9 mouse cellular contexts compared by ENCODE assay signal in the genomic region with DNA sequence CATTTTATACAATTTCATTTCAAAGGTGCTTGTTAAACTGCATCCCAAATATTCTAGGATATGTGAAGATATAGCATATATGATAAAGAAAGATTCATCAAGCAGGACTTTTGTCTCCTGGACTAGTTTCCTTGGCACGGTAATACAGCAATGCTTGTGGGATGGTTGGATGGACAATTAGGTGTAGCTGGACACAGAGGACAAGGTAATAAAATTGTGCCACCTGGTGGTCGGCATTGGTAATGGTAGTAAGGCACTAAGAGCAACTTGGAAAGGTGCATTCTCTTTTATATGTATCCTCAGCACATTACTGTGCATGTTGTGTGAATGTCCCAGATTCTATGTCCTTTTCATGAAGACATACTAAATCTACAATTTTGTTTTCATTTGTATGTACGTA. TPM values are rescaled to one million over a fixed set of nuclear protein-coding genes. Genes with fewer than 3 reads are reported as not detected.
DNase-seq lines count a peak whose midpoint lies in the region; ATAC-seq lines count a peak whose summit lies in the region.
"Had no signal": no experiment of that assay in that cellular context is flagged by ENCODE, and none has a peak within 500 bp of the region (broad histone marks: within the 10 kb centered on the region; RNA-seq: fewer than 3 reads in every experiment).

No protein-coding gene starts in this region.

- H3K36me3 ChIP-seq in intestine, embryonic 14.5 days (ENCODE audit: control insufficient read depth, insufficient read depth, low read length) = no peaks in the 10 kb centered on the region
- no peaks in the 10 kb centered on the region for H3K36me3 ChIP-seq in intestine, embryonic 16.5 days (ENCODE audit: control insufficient read depth, insufficient read depth, low read length)
- H3K36me3 ChIP-seq in kidney, embryonic 14.5 days (ENCODE audit: control insufficient read depth, insufficient read depth, low read length) = no peaks in the 10 kb centered on the region
- no peaks in the 10 kb centered on the region for H3K36me3 ChIP-seq in limb, embryonic 11.5 days (ENCODE audit: control insufficient read depth, insufficient read depth, low read length)
- no peaks in the 10 kb centered on the region for H3K36me3 ChIP-seq in stomach, embryonic 16.5 days (ENCODE audit: control insufficient read depth, insufficient read depth, low read length)

- H3K27me3 ChIP-seq in intestine, embryonic 14.5 days (replicated peaks; ENCODE audit: control insufficient read depth, insufficient read depth, low read length) = no peaks in the 10 kb centered on the region
- H3K27me3 ChIP-seq in intestine, embryonic 16.5 days (replicated peaks; ENCODE audit: control insufficient read depth, insufficient read depth, low read length) = no peaks in the 10 kb centered on the region
- no peaks in the 10 kb centered on the region for H3K27me3 ChIP-seq in kidney, embryonic 14.5 days (ENCODE audit: control insufficient read depth, insufficient read depth, low read length)
- no peaks in the 10 kb centered on the region for H3K27me3 ChIP-seq in limb, embryonic 11.5 days (ENCODE audit: control insufficient read depth, insufficient read depth, low read length)
- H3K27me3 ChIP-seq in stomach, embryonic 16.5 days (ENCODE audit: control insufficient read depth, insufficient read depth, low read length) = no peaks in the 10 kb centered on the region

- H3K4me1 ChIP-seq in intestine, embryonic 14.5 days (replicated peaks; ENCODE audit: control insufficient read depth, insufficient read depth, low read length) = no peaks in the 10 kb centered on the region
- H3K4me1 ChIP-seq in intestine, embryonic 16.5 days (ENCODE audit: control insufficient read depth, insufficient read depth, low read length) = no peaks in the 10 kb centered on the region
- H3K4me1 ChIP-seq in kidney, embryonic 14.5 days (ENCODE audit: control insufficient read depth, insufficient read depth, low read length) = no peaks in the 10 kb centered on the region
- H3K4me1 ChIP-seq in limb, embryonic 11.5 days (ENCODE audit: control insufficient read depth, insufficient read depth, low read length) = no peaks in the 10 kb centered on the region
- no peaks in the 10 kb centered on the region for H3K4me1 ChIP-seq in stomach, embryonic 16.5 days (ENCODE audit: control insufficient read depth, insufficient read depth, low read length)

- no peak overlapping the region for H3K4me3 ChIP-seq in intestine, embryonic 14.5 days (ENCODE audit: low read depth, low read length)
- H3K4me3 ChIP-seq in intestine, embryonic 16.5 days (ENCODE audit: low read length) = no peak overlapping the region
- no peak overlapping the region for H3K4me3 ChIP-seq in kidney, embryonic 14.5 days (ENCODE audit: low read length)
- no peak overlapping the region for H3K4me3 ChIP-seq in limb, embryonic 11.5 days (ENCODE audit: low read depth, low read length)
- H3K4me3 ChIP-seq in stomach, embryonic 16.5 days (replicated peaks; ENCODE audit: low read length) = no peak overlapping the region
- H3K4me3 ChIP-seq: myocyte had no signal

- DNase-seq in intestine, embryonic 14.5 days (ENCODE audit: low spot score) = peak; percentile 89
- DNase-seq in cerebellum, adult 9-10 months = peak; percentile 73
- peak; percentile 16 to 50 for DNase-seq in frontal cortex, postnatal 10 days (ENCODE audit: low spot score in 2 of 2)
- peak; percentile 84 for DNase-seq in limb, embryonic 11.5 days (ENCODE audit: low spot score)

- H3K9ac ChIP-seq in intestine, embryonic 14.5 days (ENCODE audit: low read length) = no peak overlapping the region
- no peak overlapping the region for H3K9ac ChIP-seq in intestine, embryonic 16.5 days (ENCODE audit: low read depth, low read length)
- H3K9ac ChIP-seq in kidney, embryonic 14.5 days (ENCODE audit: low read depth, low read length) = no peak overlapping the region
- H3K9ac ChIP-seq in limb, embryonic 11.5 days (ENCODE audit: low read length) = no peak overlapping the region
- no peak overlapping the region for H3K9ac ChIP-seq in stomach, embryonic 16.5 days (ENCODE audit: low read length)

- no peak for ATAC-seq in intestine, embryonic 14.5 days (replicated peaks; ENCODE audit: low FRiP score, low TSS enrichment, low read depth)
- no peak; the same call in 1 of the 2 replicates for ATAC-seq in intestine, embryonic 16.5 days
- peak; percentile 73; the same call in 1 of the 2 replicates for ATAC-seq in kidney, embryonic 14.5 days (ENCODE audit: low FRiP score, low TSS enrichment)
- peak; percentile 51; the same call in 1 of the 2 replicates for ATAC-seq in limb, embryonic 11.5 days (ENCODE audit: insufficient number of reproducible peaks, low FRiP score, low TSS enrichment, low read depth)
- ATAC-seq in monocyte, adult 5-6 weeks (replicated peaks; ENCODE audit: insufficient number of reproducible peaks, low FRiP score, low TSS enrichment, poor library complexity, severe bottlenecking) = peak; percentile 76
- 0 out of 2 replicates have a peak, but pooled peaks have one; percentile 44 for ATAC-seq in stomach, embryonic 16.5 days (ENCODE audit: insufficient read depth, low FRiP score)

- 29% methylated on average over 3 of the region's 3 CpGs for WGBS in intestine, embryonic 14.5 days
- WGBS in intestine, embryonic 16.5 days = 34% methylated on average over 3 of the region's 3 CpGs
- WGBS in kidney, embryonic 14.5 days = 35% methylated on average over 3 of the region's 3 CpGs
- 36% methylated on average over 3 of the region's 3 CpGs for WGBS in limb, embryonic 11.5 days
- 26% methylated on average over 3 of the region's 3 CpGs for WGBS in stomach, embryonic 16.5 days

- H3K27ac ChIP-seq in intestine, embryonic 14.5 days (ENCODE audit: low read depth) = no peak overlapping the region
- H3K27ac ChIP-seq in intestine, embryonic 16.5 days (ENCODE audit: low read length) = no peak overlapping the region
- no peak overlapping the region for H3K27ac ChIP-seq in kidney, embryonic 14.5 days (ENCODE audit: low read depth, low read length)
- H3K27ac ChIP-seq in limb, embryonic 11.5 days (replicated peaks; ENCODE audit: low read depth, low read length) = no peak overlapping the region
- no peak overlapping the region for H3K27ac ChIP-seq in stomach, embryonic 16.5 days (ENCODE audit: low read length)

- no peak overlapping the region for H3K4me2 ChIP-seq in intestine, embryonic 14.5 days (ENCODE audit: low read length)
- no peak overlapping the region for H3K4me2 ChIP-seq in intestine, embryonic 16.5 days (ENCODE audit: low read depth, low read length)
- H3K4me2 ChIP-seq in kidney, embryonic 14.5 days (replicated peaks; ENCODE audit: low read depth, low read length) = no peak overlapping the region
- no peak overlapping the region for H3K4me2 ChIP-seq in limb, embryonic 11.5 days (ENCODE audit: low read depth, severe bottlenecking)
- H3K4me2 ChIP-seq in stomach, embryonic 16.5 days (ENCODE audit: low read depth, low read length) = no peak overlapping the region

- no peaks in the 10 kb centered on the region for H3K9me3 ChIP-seq in intestine, embryonic 14.5 days (ENCODE audit: control insufficient read depth, low read length)
- H3K9me3 ChIP-seq in intestine, embryonic 16.5 days (ENCODE audit: control insufficient read depth, low read length) = no peaks in the 10 kb centered on the region
- H3K9me3 ChIP-seq in kidney, embryonic 14.5 days (ENCODE audit: control insufficient read depth, low read length) = no peaks in the 10 kb centered on the region
- H3K9me3 ChIP-seq in limb, embryonic 11.5 days (ENCODE audit: control insufficient read depth, low read length) = no peaks in the 10 kb centered on the region
- no peaks in the 10 kb centered on the region for H3K9me3 ChIP-seq in stomach, embryonic 16.5 days (replicated peaks; ENCODE audit: control insufficient read depth, low read length)

RNA-seq across cellular contexts. Expression of a gene that starts 47.9 kb away (rescaled TPM):
- polyA plus RNA-seq in intestine, embryonic 14.5 days (2014; fragmentation: Nextera tagmentation; extraction: Ambion mirVana) = not detected in 2 replicates
- polyA plus RNA-seq in intestine, embryonic 16.5 days (2015; fragmentation: Nextera tagmentation; extraction: Ambion mirVana) = 0.43 TPM in 2 replicates
- not detected in 2 replicates for polyA plus RNA-seq in kidney, embryonic 14.5 days (2014; fragmentation: Nextera tagmentation; extraction: Ambion mirVana)
- not detected in 2 replicates for polyA plus RNA-seq in limb, embryonic 11.5 days (2014; fragmentation: Nextera tagmentation; extraction: Ambion mirVana)
- total RNA-seq in monocyte, adult 5-6 weeks (2017) = 0.21 TPM in 1 of 3 replicates, not detected in the others
- polyA plus RNA-seq in stomach, embryonic 16.5 days (2015; fragmentation: Nextera tagmentation; extraction: Ambion mirVana) = 2.0 and 2.7 TPM in 2 replicates

Comparison
In these comparisons a context has a peak if more than half of its experiments do, and no peak if none do; other contexts are left out.
1. ATAC-seq: peak in kidney, embryonic 14.5 days (single experiment), limb, embryonic 11.5 days (single experiment), monocyte, adult 5-6 weeks (single experiment) and stomach, embryonic 16.5 days (single experiment); none in intestine, embryonic 14.5 days (single experiment) and intestine, embryonic 16.5 days (single experiment).
2. DNase-seq: peak in every context shown above with its lines; median percentile 89 in intestine, embryonic 14.5 days; 84 in limb, embryonic 11.5 days; 73 in cerebellum, adult 9-10 months; 33 in frontal cortex, postnatal 10 days.